Mouse (Mus musculus) stomach, embryonic 16.5 days (tissue): ENCODE results near the gene Pafah1b3. TPM values are rescaled to one million over a fixed set of nuclear protein-coding genes. Genes with fewer than 3 reads are reported as not detected.

Source experiments
- ATAC-seq: fragments of 200-750 bp; cut with Nextera tagmentation; 2 replicates; pipeline ENCODE4 v1.8.0; 2017; ENCODE audit warnings: moderate number of reproducible peaks, moderate TSS enrichment; ENCODE audit not compliant: insufficient read depth, low FRiP score
- H3K27ac ChIP-seq: fragments of 300-500 bp; sonication (generic); 2 replicates; pipeline ENCODE4 v1.5.1; 2014; ENCODE audit warnings: low read length
- H3K27me3 ChIP-seq: fragments of 300-500 bp; sonication (generic); 2 replicates; pipeline ENCODE4 v1.6.1; 2014; ENCODE audit warnings: low read length, control low read depth, mixed read lengths; ENCODE audit not compliant: control insufficient read depth, insufficient read depth
- H3K36me3 ChIP-seq: fragments of 300-500 bp; sonication (generic); 2 replicates; pipeline ENCODE4 v1.6.1; 2014; ENCODE audit warnings: low read length; ENCODE audit not compliant: control insufficient read depth, insufficient read depth
- H3K4me1 ChIP-seq: fragments of 300-500 bp; sonication (generic); 2 replicates; pipeline ENCODE4 v1.6.1; 2014; ENCODE audit warnings: low read length, control low read depth, mixed read lengths; ENCODE audit not compliant: control insufficient read depth, insufficient read depth
- H3K4me2 ChIP-seq: fragments of 300-500 bp; sonication (generic); 2 replicates; pipeline ENCODE4 v1.6.1; 2014; ENCODE audit warnings: low read depth, low read length, mixed read lengths
- H3K4me3 ChIP-seq: fragments of 300-500 bp; sonication (generic); replicated peaks from 2 replicates; pipeline ENCODE4 v1.5.1; 2014; ENCODE audit warnings: mild to moderate bottlenecking, low read length
- H3K9ac ChIP-seq: fragments of 300-500 bp; sonication (generic); 2 replicates; pipeline ENCODE4 v1.6.1; 2014; ENCODE audit warnings: low read length
- H3K9me3 ChIP-seq: fragments of 300-500 bp; sonication (generic); replicated peaks from 2 replicates; pipeline ENCODE4 v1.6.1; 2016; ENCODE audit warnings: low read length, control low read depth; ENCODE audit not compliant: control insufficient read depth
- WGBS: fragments of 180-500 bp; shearing (Covaris S2); extraction: QIAGEN DNeasy Blood & Tissue Kit; methylation state at CpG from one replicate; pipeline ENCODE4 v1.1.7; 2014; 5-methylcytosine and 5-hydroxymethylcytosine counted together
- polyA plus RNA-seq: library from polyadenylated mRNA; unstranded; fragments of >200 nt; fragmentation: Nextera tagmentation; extraction: Ambion mirVana; gene quantifications from 2 replicates; pipeline ENCODE4 v1.2.1, GENCODE M21; 2015

Gene Pafah1b3
- polyA plus RNA-seq, 1 experiment from 2014 or later: 186 TPM

DNA sequence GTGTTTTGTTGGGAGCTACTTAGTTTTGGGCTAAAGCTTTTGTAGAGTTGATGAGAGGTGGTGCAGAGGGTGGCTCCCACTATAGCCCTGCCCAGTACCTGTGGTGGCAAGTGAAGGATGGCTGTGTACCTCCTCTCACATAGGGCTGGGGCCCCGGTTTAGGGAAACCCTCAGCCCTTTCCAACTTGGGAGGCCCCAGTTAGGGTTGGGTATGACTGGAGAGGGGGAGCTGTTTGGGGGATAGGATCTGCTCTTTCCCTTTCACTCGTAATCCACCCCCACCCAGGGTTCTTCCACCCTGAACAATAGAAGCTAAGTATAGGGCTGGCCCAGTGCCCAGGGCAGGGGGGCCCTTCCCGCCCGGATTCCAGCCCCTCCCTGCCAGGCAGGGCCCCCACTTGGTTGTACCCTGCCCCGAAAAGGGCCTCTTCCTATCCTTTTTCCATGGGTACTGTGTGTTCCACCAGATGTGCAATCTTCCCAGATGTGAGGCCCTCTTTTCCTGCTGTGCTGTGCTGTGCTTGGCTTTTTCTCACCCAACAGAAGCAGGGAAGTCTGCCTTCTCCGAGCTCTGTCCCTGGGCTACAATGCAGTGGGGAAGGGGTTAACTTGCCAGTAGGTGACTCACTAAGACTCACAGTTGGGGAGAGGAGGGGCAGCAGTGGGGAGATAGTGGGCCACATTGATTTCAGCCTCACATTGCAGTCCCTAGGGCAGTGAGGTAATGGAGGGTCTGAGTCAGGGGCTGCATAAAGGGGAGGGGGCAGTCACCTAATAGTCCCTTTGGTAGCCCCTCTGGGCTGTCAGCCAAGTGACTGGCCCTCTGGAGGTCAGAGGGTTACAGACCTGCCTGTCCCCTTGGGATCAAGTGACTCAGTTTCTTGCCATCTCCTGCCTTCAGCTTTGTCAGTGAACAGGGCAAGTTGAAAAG lies 17.7 kb downstream of the Pafah1b3 start:
- WGBS: 2% methylated on average over 6 of the region's 6 CpGs

DNA sequence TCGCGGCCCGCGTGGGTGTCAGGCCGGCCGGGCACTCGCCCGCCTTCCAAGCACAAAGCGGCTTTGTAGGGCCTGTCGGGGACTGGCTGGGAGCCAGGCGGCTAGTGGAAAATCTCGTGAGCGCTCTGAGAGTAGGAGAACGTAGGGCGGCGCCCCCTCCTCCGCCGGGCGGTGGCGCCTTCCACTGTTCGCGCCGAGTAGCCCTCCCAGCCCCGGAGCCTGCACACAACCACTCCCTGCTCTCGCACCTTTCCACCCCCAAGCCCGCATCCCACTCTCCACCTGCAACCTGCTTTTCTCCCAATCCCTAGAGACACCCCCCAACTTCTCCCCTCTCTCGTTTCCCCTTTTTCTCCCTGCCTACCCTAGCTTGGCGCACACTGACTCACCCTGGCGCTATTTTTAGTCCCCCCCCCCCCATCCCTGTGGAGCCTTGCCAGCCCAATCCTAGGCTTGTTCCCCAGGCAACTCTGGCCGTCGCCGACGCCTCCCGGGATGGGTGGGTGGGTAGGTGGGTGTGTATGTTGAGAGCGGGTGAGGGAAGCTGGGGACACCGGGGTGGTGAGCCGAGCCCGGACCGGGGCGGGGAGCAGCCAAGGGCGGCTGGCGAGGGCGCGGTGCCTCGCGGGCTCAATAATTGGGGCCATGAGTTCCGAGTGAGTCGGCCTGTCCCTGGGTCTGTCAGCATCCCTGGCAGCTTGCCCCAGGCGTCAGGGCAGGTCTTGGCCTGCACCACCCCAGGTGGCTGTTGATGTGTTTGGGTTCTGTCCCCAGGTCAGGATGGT lies 18.5 kb downstream of the Pafah1b3 start:
- no peaks in the 10 kb centered on the region for H3K27me3 ChIP-seq
- no peaks in the 10 kb centered on the region for H3K36me3 ChIP-seq
- H3K4me3 ChIP-seq: peak overlapping the region; percentile 65
- H3K27ac ChIP-seq: peak overlapping the region; percentile 100
- under 1% methylated on average over 48 of the region's 49 CpGs for WGBS
- peak overlapping the region; percentile 83 for H3K4me2 ChIP-seq
- peak overlapping the region; percentile 89 for H3K9ac ChIP-seq
- H3K4me1 ChIP-seq: peaks cover 62% of the 10 kb centered on the region
- peak; percentile 32 for ATAC-seq
- no peaks in the 10 kb centered on the region for H3K9me3 ChIP-seq

More for the DNA sequence above, 17.7 kb downstream of the Pafah1b3 start:
- ATAC-seq: peak; percentile 22
- H3K27me3 ChIP-seq: no peaks in the 10 kb centered on the region
- H3K36me3 ChIP-seq: 0 out of 2 replicates have a peak, but pooled peaks cover 1% of the 10 kb centered on the region
- H3K4me3 ChIP-seq: peak overlapping the region; percentile 65
- peak overlapping the region; percentile 83 for H3K4me2 ChIP-seq
- H3K27ac ChIP-seq: peak overlapping the region; percentile 100
- no peaks in the 10 kb centered on the region for H3K9me3 ChIP-seq
- H3K9ac ChIP-seq: peak overlapping the region; percentile 89
- H3K4me1 ChIP-seq: peaks cover 65% of the 10 kb centered on the region

DNA sequence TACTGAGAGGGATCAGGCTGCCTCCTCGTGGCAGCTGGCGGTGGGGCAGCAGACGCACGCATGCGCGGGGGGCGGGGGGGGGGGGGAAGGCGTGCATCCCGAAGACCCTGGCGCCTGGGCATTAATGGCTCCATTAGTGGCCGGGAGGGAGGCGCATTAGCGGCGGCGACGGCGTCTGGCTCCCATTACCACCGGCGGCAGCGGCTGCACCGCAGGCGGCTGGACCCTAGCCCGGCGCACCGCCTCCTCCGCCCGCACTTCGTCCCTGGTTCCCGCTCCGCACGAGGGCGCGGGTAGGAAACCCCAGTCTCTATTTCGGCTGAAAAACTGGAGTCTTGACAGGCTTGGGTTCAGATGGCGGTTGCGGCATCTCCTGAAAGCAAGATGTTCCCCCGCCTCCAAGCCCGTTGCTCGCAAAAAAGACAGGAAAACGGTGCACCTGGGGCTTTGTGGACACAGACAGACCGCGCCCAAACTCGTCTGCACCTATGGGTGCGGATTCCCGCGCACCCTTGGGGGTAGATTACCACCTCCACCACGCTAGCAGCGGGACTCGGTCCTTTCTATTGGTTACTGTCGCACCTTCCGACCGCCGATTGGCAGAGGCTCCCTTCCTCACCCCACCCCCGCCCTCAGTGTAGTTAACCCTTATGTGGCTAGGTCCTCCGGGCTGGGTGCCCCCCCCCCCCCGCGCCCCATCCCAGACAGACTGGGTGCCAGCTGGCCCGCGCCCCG lies 19.3 kb downstream of the Pafah1b3 start:
- Histone ChIP-seq H3K4me3 (peak overlapping the region; percentile 65), H3K9me3 (no peaks in the 10 kb centered on the region), H3K27ac (peak overlapping the region; percentile 100), H3K4me2 (peak overlapping the region; percentile 83), H3K27me3 (no peaks in the 10 kb centered on the region), H3K4me1 (peaks cover 62% of the 10 kb centered on the region), H3K9ac (peak overlapping the region; percentile 89), H3K36me3 (no peaks in the 10 kb centered on the region)
- under 1% methylated on average over 51 of the region's 60 CpGs for WGBS
- ATAC-seq: peak; percentile 69

DNA sequence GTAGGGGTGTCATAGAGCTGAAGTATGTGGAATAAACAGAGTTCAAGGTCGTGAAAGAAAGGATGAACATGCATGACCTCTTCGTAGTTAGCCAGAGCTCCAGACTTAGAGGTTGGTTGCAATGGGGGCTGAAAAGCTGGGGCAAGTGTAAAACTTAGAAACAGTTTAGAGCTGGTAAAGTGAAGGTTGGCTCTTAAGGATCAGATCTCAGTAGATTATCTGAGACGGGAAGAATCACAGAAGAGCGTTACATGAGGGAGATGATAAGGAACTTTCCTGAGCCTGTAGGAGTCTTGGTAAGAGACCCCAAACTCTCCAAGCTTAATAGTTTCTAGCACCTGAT lies 19.8 kb downstream of the Pafah1b3 start:
- Histone ChIP-seq H3K9ac (peak overlapping the region; percentile 89), H3K4me1 (peaks cover 60% of the 10 kb centered on the region), H3K9me3 (no peaks in the 10 kb centered on the region), H3K36me3 (no peaks in the 10 kb centered on the region), H3K27me3 (no peaks in the 10 kb centered on the region), H3K4me2 (peak overlapping the region; percentile 83), H3K27ac (peak overlapping the region; percentile 100), H3K4me3 (peak overlapping the region; percentile 65)
- WGBS: 11% methylated on average over 4 of the region's 4 CpGs
- no peak for ATAC-seq

DNA sequence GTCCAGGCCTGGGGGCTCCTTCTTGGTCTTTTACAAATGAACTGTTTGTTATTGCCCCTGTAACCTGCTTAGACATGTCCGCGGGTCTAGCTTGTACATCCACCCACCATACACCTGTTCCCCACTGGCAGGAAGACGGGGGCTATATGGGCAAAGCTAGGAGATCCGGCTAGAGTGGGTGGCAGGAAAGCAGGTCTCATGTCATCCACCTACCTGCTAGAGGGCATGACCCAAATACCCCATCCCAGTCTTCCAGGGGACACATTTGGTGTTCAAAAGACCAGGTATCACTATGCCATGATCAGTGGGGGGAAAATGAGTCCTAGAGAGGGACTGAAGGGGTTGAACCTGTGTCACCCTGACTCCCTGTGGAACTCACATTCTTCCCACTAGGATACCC lies 20.4 kb downstream of the Pafah1b3 start:
- Histone ChIP-seq H3K9ac (peak overlapping the region; percentile 89), H3K27ac (peak overlapping the region; percentile 100)

DNA sequence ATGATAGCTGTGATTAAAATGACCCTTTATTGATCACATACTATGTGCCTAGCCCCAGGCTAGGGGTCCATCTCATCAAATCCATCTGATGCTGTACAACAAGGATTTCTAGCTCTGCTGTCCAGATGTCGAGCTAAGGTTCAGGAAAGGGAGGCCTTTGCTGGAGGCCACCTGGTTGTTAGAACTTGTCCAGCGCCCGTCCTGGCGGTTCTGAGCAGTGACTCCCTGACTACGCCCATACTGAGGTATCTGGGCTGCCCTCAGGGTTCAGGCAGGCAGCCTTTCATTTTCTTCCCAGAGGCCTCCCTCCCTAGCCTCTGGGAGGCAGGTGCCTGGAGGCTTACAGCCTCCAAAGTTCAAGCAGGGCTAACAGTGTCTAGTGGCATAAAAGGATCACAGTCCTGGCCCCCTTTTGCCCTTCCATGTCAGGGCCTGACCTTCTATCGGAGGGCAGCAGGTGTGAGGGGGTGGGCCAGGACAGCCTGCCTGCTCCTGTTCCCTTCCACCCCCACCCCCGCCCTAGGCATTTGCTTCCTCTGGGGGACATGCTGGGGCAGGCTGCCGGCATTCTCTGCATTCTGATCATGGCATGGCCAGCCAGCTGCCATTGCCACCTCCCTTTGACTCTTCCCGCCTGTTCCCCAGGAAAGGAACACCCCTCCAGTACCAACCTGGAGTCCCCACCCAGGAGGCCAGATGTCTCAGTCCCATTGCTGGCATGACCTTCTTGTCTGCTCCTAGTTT lies 22.1 kb downstream of the Pafah1b3 start:
- Histone ChIP-seq H3K27ac (peak overlapping the region; percentile 100), H3K36me3 (peaks cover 14% of the 10 kb centered on the region; the same call in 1 of the 2 replicates), H3K4me1 (peaks cover 51% of the 10 kb centered on the region), H3K4me2 (peak overlapping the region; percentile 14; the same call in 1 of the 2 replicates), H3K9ac (peak overlapping the region; percentile 58), H3K4me3 (no peak overlapping the region), H3K27me3 (no peaks in the 10 kb centered on the region), H3K9me3 (no peaks in the 10 kb centered on the region)
- ATAC-seq: no peak
- 43% methylated on average over 9 of the region's 9 CpGs for WGBS

More for the DNA sequence above, 20.4 kb downstream of the Pafah1b3 start:
- Histone ChIP-seq H3K4me3 (no peak overlapping the region; the same call in 1 of the 2 replicates), H3K36me3 (0 out of 2 replicates have a peak, but pooled peaks cover under 1% of the 10 kb centered on the region), H3K4me1 (peaks cover 60% of the 10 kb centered on the region), H3K27me3 (no peaks in the 10 kb centered on the region), H3K4me2 (peak overlapping the region; percentile 83), H3K9me3 (no peaks in the 10 kb centered on the region)
- no peak for ATAC-seq
- WGBS: 74% methylated on average over 4 of the region's 4 CpGs

DNA sequence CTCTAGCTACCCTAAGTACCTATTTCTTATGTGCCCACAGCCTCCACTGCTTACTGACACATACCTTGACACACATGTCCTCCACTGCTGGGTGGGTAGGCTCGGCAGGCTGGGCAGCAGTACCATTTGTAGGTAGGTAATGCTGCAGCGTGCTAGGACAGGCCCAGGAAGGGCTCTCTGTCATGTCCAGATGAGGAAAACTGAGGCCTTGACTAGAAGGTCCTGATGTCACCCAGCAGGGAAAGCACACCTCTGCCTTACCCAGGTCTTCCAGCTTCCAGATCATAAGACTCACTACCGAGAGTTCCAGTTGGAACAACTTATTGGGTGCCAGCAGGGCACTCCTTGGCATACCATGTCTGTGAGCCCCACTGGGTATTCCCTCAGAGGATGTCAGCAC lies 22.8 kb downstream of the Pafah1b3 start:
- H3K9ac ChIP-seq: peak overlapping the region; percentile 5; the same call in 1 of the 2 replicates
- H3K4me1 ChIP-seq: peaks cover 48% of the 10 kb centered on the region
- H3K27me3 ChIP-seq: no peaks in the 10 kb centered on the region
- no peak overlapping the region for H3K4me2 ChIP-seq
- 81% methylated on average over 3 of the region's 3 CpGs for WGBS
- H3K27ac ChIP-seq: peak overlapping the region; percentile 100
- H3K36me3 ChIP-seq: peaks cover 14% of the 10 kb centered on the region; the same call in 1 of the 2 replicates
- H3K9me3 ChIP-seq: no peaks in the 10 kb centered on the region
- ATAC-seq: no peak
- no peak overlapping the region for H3K4me3 ChIP-seq

DNA sequence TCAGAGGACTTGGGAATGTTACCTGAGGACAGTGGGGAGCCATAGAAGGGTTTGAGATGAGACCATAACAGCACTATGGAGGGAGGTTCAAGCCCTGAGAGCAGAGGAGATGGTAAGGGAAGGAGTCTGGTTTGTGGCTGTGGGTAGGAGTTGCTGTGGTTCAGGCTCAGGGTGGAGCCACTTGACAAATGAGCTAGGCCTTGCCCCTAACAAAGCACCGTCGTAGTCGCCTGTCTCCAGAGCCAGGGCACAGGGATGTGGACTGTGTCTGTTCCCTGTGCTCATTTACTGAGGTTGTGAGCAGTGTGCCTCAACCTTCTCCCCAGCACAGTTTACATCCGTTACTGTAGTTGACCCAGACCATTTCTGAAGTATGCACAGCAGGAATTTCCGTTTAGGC lies 23.2 kb downstream of the Pafah1b3 start:
- H3K9ac ChIP-seq: peak overlapping the region; percentile 5; the same call in 1 of the 2 replicates
- peaks cover 14% of the 10 kb centered on the region; the same call in 1 of the 2 replicates for H3K36me3 ChIP-seq
- no peak overlapping the region for H3K4me3 ChIP-seq
- no peaks in the 10 kb centered on the region for H3K9me3 ChIP-seq
- 35% methylated on average over 5 of the region's 5 CpGs for WGBS
- ATAC-seq: no peak
- peaks cover 48% of the 10 kb centered on the region for H3K4me1 ChIP-seq
- H3K4me2 ChIP-seq: no peak overlapping the region
- H3K27ac ChIP-seq: peak overlapping the region; percentile 100; the same call in 1 of the 2 replicates
- no peaks in the 10 kb centered on the region for H3K27me3 ChIP-seq
